Mouse (Mus musculus): ENCODE measurements at regions not wholly inside any gene's neighbourhood (a gene's known extent, or its start where the extent isn't known, plus 50 kb on each side); places are given as distances from the start of the nearest gene placed in this dataset.

- no peak for TF ChIP-seq CTCF (IDR thresholded peaks at IDR 0.05; ENCODE audit: borderline replicate concordance, insufficient read depth, low read depth, low read length)
- no peak for TF ChIP-seq POLR2A (IDR thresholded peaks at IDR 0.05; ENCODE audit: borderline replicate concordance, insufficient read depth, low read length)
Measured at GRCm38 (mm10) chr2:158921342-158922255, 127.0 kb downstream of the Dhx35 start.
